Mouse (Mus musculus): Measurements from ENCODE around the gene Nkain1. TPM values are rescaled to one million over a fixed set of nuclear protein-coding genes. Genes with fewer than 3 reads are reported as not detected.

Gene Nkain1
- polyA plus RNA-seq, 1 experiment from 2014 or later, result 0.18 TPM

DNA sequence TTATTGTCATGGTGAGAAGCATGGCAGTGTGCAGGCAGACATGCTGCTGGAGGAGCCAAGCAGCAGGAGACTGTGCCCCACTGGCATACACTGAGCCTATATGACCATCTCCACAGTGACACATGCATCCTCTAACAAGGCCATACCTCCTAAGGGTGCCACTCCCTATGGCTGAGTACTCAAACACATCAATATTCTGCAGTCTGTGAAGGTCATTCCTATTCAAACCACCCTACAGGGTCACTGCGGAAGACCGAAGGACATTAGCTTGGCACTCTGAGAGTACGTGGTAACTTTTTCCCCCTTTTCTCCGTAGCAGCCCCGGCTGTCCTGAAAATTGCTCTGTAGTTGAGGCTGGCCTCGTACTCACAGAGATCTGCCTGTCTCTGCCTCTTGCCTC is 52.5 kb downstream of the Nkain1 start:
- no peak overlapping the region for H3K4me2 ChIP-seq (replicated peaks; ENCODE audit: low read depth)
- WGBS, result 96% methylated on average over 6 of the region's 6 CpGs
- H3K4me1 ChIP-seq (replicated peaks; ENCODE audit: control insufficient read depth, insufficient read depth), result no peaks in the 10 kb centered on the region
- TF ChIP-seq CTCF (IDR thresholded peaks at IDR 0.05; ENCODE audit: low read depth), result no peak
- no peak for TF ChIP-seq EP300 (optimal IDR thresholded peaks at IDR 0.05)
- no peak overlapping the region for H3K4me3 ChIP-seq (ENCODE audit: low read depth, low read length)
- no peaks in the 10 kb centered on the region for H3K36me3 ChIP-seq (ENCODE audit: control insufficient read depth, insufficient read depth, low read length)
- H3K27me3 ChIP-seq (ENCODE audit: control insufficient read depth, insufficient read depth, low read length), result no peaks in the 10 kb centered on the region
- ATAC-seq (ENCODE audit: low FRiP score, low TSS enrichment), result no peak
- no peak overlapping the region for H3K27ac ChIP-seq (replicated peaks)
- H3K9me3 ChIP-seq (ENCODE audit: control insufficient read depth, low read length), result no peaks in the 10 kb centered on the region
- no peak overlapping the region for H3K9ac ChIP-seq (ENCODE audit: low read length)
- DNase-seq (ENCODE audit: low spot score), result no peak

DNA sequence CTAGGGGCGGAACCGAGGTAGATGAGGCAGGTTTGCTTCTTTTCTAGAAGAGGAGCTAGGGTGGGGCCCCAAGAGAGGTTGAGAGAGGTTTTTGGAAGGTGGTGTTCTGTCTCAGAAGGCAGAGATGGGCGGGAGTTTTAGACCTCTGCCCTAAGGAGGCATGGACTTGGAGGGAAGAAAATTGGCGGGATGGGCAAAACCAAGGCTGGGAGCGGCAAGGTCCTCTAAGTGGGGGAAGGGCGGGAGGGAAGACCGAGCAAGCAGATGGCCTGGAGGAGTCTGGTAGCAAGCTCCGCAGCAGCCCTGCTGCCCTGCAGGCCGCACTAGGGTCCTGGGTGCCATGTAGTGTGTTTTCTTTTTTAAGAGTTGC is 53.5 kb downstream of the Nkain1 start:
- no peaks in the 10 kb centered on the region for H3K27me3 ChIP-seq (ENCODE audit: control insufficient read depth, insufficient read depth, low read length)
- ATAC-seq (ENCODE audit: low FRiP score, low TSS enrichment) (no peak), DNase-seq (ENCODE audit: low spot score) (no peak)
- no peaks in the 10 kb centered on the region for H3K36me3 ChIP-seq (ENCODE audit: control insufficient read depth, insufficient read depth, low read length)
- peak overlapping the region; percentile 50 for H3K4me3 ChIP-seq (ENCODE audit: low read depth, low read length)
- no peaks in the 10 kb centered on the region for H3K4me1 ChIP-seq (replicated peaks; ENCODE audit: control insufficient read depth, insufficient read depth)
- peak overlapping the region; percentile 49; the same call in 1 of the 2 replicates for H3K27ac ChIP-seq (replicated peaks)
- 0 out of 2 replicates have a peak overlapping the region, but pooled peaks have one; percentile 8 for H3K9ac ChIP-seq (ENCODE audit: low read length)
- under 1% methylated on average over 9 of the region's 9 CpGs for WGBS
- H3K9me3 ChIP-seq (ENCODE audit: control insufficient read depth, low read length), result no peaks in the 10 kb centered on the region
- H3K4me2 ChIP-seq (replicated peaks; ENCODE audit: low read depth), result peak overlapping the region; percentile 55
- TF ChIP-seq CTCF (IDR thresholded peaks at IDR 0.05; ENCODE audit: low read depth) (no peak), EP300 (optimal IDR thresholded peaks at IDR 0.05) (no peak)

DNA sequence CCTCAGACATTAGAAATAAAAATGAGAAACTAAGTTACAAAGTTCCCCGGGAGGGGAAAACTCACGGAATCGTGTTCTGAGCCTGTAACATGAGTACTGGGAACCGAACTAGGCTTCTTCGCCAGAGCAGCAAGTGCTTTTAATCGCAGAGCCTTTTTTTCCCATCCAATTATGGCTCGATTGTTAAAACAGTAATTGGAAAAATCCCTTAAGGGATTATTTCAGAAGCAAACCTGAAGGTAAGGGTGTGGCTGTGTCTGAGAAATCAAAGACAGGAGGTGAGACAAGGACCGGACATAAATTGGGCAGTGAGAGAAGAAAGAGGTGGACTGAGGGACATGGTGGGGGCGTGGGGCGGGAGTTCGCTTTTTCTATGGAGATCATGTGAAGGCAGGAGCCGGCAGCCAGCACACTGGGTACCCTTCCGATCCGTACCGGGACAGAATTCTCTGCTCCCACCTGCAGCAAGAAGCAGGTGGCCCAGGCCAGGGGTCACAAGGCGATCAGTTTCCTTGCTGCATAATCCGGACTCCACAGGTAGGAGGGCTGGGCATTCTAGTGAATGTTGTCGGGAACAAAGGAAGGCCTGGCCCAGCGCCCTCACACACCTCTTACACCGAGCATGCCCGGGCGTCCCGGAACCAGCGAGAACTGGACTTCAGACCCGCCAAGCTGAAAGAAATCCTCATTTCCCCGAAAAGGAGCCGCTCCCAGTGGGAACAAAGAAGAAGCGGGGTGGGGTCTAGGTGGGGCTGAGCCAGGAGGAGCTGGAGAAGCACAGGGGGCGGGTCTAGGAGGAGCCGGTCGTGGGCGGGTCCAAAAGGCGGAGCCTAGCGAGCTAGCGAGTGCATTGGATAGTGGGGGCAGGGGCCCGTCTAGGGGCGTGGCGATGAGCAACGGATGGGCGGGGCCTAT is 54.1 kb downstream of the Nkain1 start:
- peak; percentile 98 for ATAC-seq (ENCODE audit: low FRiP score, low TSS enrichment)
- H3K36me3 ChIP-seq (ENCODE audit: control insufficient read depth, insufficient read depth, low read length), result no peaks in the 10 kb centered on the region
- H3K9me3 ChIP-seq (ENCODE audit: control insufficient read depth, low read length), result no peaks in the 10 kb centered on the region
- WGBS, result 2% methylated on average over 40 of the region's 40 CpGs
- no peaks in the 10 kb centered on the region for H3K27me3 ChIP-seq (ENCODE audit: control insufficient read depth, insufficient read depth, low read length)
- peak overlapping the region; percentile 50 for H3K4me3 ChIP-seq (ENCODE audit: low read depth, low read length)
- H3K27ac ChIP-seq (replicated peaks), result peak overlapping the region; percentile 88
- peak; percentile 100 for DNase-seq (ENCODE audit: low spot score)
- TF ChIP-seq CTCF (IDR thresholded peaks at IDR 0.05; ENCODE audit: low read depth) (no peak), EP300 (optimal IDR thresholded peaks at IDR 0.05) (peak; percentile 90)
- H3K4me1 ChIP-seq (replicated peaks; ENCODE audit: control insufficient read depth, insufficient read depth), result no peaks in the 10 kb centered on the region
- peak overlapping the region; percentile 55 for H3K4me2 ChIP-seq (replicated peaks; ENCODE audit: low read depth)
- peak overlapping the region; percentile 57 for H3K9ac ChIP-seq (ENCODE audit: low read length)

DNA sequence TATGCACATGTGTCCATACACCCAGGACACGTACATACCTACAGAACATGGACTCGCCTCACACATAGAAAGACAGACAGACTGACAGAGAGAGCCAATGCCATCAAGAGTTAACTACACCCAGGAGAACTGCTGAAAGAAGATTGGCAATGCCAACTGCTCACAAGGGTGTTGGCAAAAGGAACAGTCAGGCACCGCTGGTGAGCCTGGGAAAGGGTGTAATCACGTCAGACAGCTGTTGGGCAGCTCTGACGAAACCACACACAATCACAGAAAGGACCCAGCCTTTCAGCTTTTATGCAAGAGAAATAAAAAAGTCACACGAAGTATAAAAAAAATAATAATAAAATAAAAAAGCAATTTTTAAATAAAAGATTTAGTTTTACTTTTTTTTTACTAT is 57.5 kb downstream of the Nkain1 start:
- H3K27me3 ChIP-seq (ENCODE audit: control insufficient read depth, insufficient read depth, low read length), result no peaks in the 10 kb centered on the region
- 75% methylated on average over 6 of the region's 6 CpGs for WGBS
- no peak for DNase-seq (ENCODE audit: low spot score)
- H3K4me2 ChIP-seq (replicated peaks; ENCODE audit: low read depth), result no peak overlapping the region
- H3K4me3 ChIP-seq (ENCODE audit: low read depth, low read length), result no peak overlapping the region
- H3K9me3 ChIP-seq (ENCODE audit: control insufficient read depth, low read length), result no peaks in the 10 kb centered on the region
- no peak for TF ChIP-seq CTCF (IDR thresholded peaks at IDR 0.05; ENCODE audit: low read depth)
- TF ChIP-seq EP300 (optimal IDR thresholded peaks at IDR 0.05), result no peak
- H3K27ac ChIP-seq (replicated peaks), result no peak overlapping the region
- no peaks in the 10 kb centered on the region for H3K4me1 ChIP-seq (replicated peaks; ENCODE audit: control insufficient read depth, insufficient read depth)
- ATAC-seq (ENCODE audit: low FRiP score, low TSS enrichment), result no peak
- no peaks in the 10 kb centered on the region for H3K36me3 ChIP-seq (ENCODE audit: control insufficient read depth, insufficient read depth, low read length)
- no peak overlapping the region for H3K9ac ChIP-seq (ENCODE audit: low read length)

Other genes starting within 250 kb of the Nkain1 start
- gene Zcchc17, start 214.2 kb downstream of the Nkain1 start, polyA plus RNA-seq (2015; fragmentation: Nextera tagmentation; extraction: Ambion mirVana), result 44.8 and 50.4 TPM in 2 replicates
- 61.6 and 62.9 TPM in 2 replicates for gene Snrnp40, start 214.0 kb downstream of the Nkain1 start, polyA plus RNA-seq (2015; fragmentation: Nextera tagmentation; extraction: Ambion mirVana)
- 27.0 and 27.4 TPM in 2 replicates for gene Pum1, start 89.1 kb upstream of the Nkain1 start, polyA plus RNA-seq (2015; fragmentation: Nextera tagmentation; extraction: Ambion mirVana)
- 11.0 and 12.8 TPM in 2 replicates for gene Sdc3, start 218.4 kb upstream of the Nkain1 start, polyA plus RNA-seq (2015; fragmentation: Nextera tagmentation; extraction: Ambion mirVana)